Mouse (Mus musculus) subcutaneous adipose tissue, adult 2 months (tissue): ENCODE measurements around the gene Vdac2. TPM values are rescaled to one million over a fixed set of nuclear protein-coding genes. Genes with fewer than 3 reads are reported as not detected.

Experiments used
- polyA plus RNA-seq: library from polyadenylated mRNA; depleted of rRNA; stranded (reverse); fragments of >200 nt; gene quantifications from 2 replicates; pipeline ENCODE4 v1.2.3, GENCODE M21; 2012; ENCODE audit warnings: low replicate concordance; rRNA removed

Gene Vdac2
- 113 and 117 TPM in 2 replicates for polyA plus RNA-seq

GRCm38 (mm10) chr14:21824938-21825337, at the start of gene Vdac2:
Gene Vdac2 (plus strand): TSS chr14:21825238.

GRCm38 (mm10) chr14:21848166-21849154, 23.4 kb downstream of the Vdac2 start, which contains the start of gene Comtd1:
Gene Comtd1 (minus strand): TSS chr14:21848977.

Other genes with a start within 250 kb of the Vdac2 start
- gene Dupd1, start 110.7 kb upstream of the Vdac2 start, polyA plus RNA-seq = 0.14 TPM in 1 of 2 replicates, not detected in the other
- 12.3 and 13.7 TPM in 2 replicates for gene Samd8, start 74.7 kb upstream of the Vdac2 start, polyA plus RNA-seq
- gene Dusp13, start 74.1 kb upstream of the Vdac2 start, polyA plus RNA-seq = 0.49 and 0.62 TPM in 2 replicates
- 19.6 and 27.3 TPM in 2 replicates for gene Comtd1, start 23.7 kb downstream of the Vdac2 start, polyA plus RNA-seq
- gene Zfp503, start 164.4 kb downstream of the Vdac2 start, polyA plus RNA-seq = 33.8 and 88.1 TPM in 2 replicates
- 5.8 and 12.7 TPM in 2 replicates for gene Lrmda, start 194.5 kb downstream of the Vdac2 start, polyA plus RNA-seq